Mouse (Mus musculus) embryonic facial prominence, embryonic 13.5 days (tissue): ENCODE measurements at regions not wholly inside any gene's neighbourhood (a gene's known extent, or its start where the extent isn't known, plus 50 kb on each side); places are given as distances from the start of the nearest gene placed in this dataset.

Source experiments
- ATAC-seq: fragments of 200-750 bp; cut with Nextera tagmentation; 2 replicates; pipeline ENCODE4 v1.8.0; 2017; ENCODE audit warnings: low read depth; ENCODE audit not compliant: insufficient number of reproducible peaks, insufficient read depth, low FRiP score, low TSS enrichment
- H3K27ac ChIP-seq: fragments of 300-500 bp; sonication (generic); 2 replicates; pipeline ENCODE4 v1.5.1; 2015; ENCODE audit warnings: moderate library complexity, mild to moderate bottlenecking, inconsistent platforms
- H3K27me3 ChIP-seq: fragments of 300-500 bp; sonication (generic); 2 replicates; pipeline ENCODE4 v1.6.1; 2015; ENCODE audit warnings: mild to moderate bottlenecking, inconsistent platforms
- H3K36me3 ChIP-seq: fragments of 300-500 bp; sonication (generic); 2 replicates; pipeline ENCODE4 v1.6.1; 2015; ENCODE audit warnings: mild to moderate bottlenecking, inconsistent platforms
- H3K4me1 ChIP-seq: fragments of 300-500 bp; sonication (generic); 2 replicates; pipeline ENCODE4 v1.6.1; 2015; ENCODE audit warnings: inconsistent platforms
- H3K4me2 ChIP-seq: fragments of 300-500 bp; sonication (generic); 2 replicates; pipeline ENCODE4 v1.6.1; 2015; ENCODE audit warnings: moderate library complexity, mild to moderate bottlenecking, inconsistent platforms
- H3K4me3 ChIP-seq: fragments of 300-500 bp; sonication (generic); 2 replicates; pipeline ENCODE4 v1.5.1; 2015; ENCODE audit warnings: mild to moderate bottlenecking, inconsistent platforms
- H3K9ac ChIP-seq: fragments of 300-500 bp; sonication (generic); 2 replicates; pipeline ENCODE4 v1.6.1; 2015; ENCODE audit warnings: mild to moderate bottlenecking, inconsistent platforms
- H3K9me3 ChIP-seq: fragments of 300-500 bp; sonication (generic); 2 replicates; pipeline ENCODE4 v1.6.1; 2016; ENCODE audit warnings: inconsistent platforms
- WGBS: fragments of 180-500 bp; shearing (Covaris S2); methylation state at CpG from one replicate; pipeline ENCODE4 v1.1.7; 2015; ENCODE audit warnings: mixed read lengths; 5-methylcytosine and 5-hydroxymethylcytosine counted together

- WGBS: 70% methylated on average over 10 of the region's 10 CpGs
- Histone ChIP-seq H3K4me1 (peaks cover 9% of the 10 kb centered on the region; the same call in 1 of the 2 replicates), H3K27ac (no peak overlapping the region), H3K4me2 (no peak overlapping the region), H3K9me3 (no peaks in the 10 kb centered on the region), H3K4me3 (no peak overlapping the region), H3K36me3 (no peaks in the 10 kb centered on the region), H3K9ac (no peak overlapping the region), H3K27me3 (no peaks in the 10 kb centered on the region)
- no peak for ATAC-seq
These were observed 171.6 kb downstream of the Plpp3 start for GRCm38 (mm10) chr4:105328776-105329175.

GRCm38 (mm10) chr4:105332081-105332480, 174.9 kb downstream of the Plpp3 start:
- no peaks in the 10 kb centered on the region for H3K27me3 ChIP-seq
- no peak overlapping the region for H3K4me3 ChIP-seq

GRCm38 (mm10) chr4:105335872-105336271, 178.7 kb downstream of the Plpp3 start:
- 39% methylated on average over 1 of the region's 1 CpGs for WGBS
- Histone ChIP-seq H3K36me3 (no peaks in the 10 kb centered on the region), H3K4me2 (no peak overlapping the region), H3K9ac (no peak overlapping the region), H3K4me3 (no peak overlapping the region), H3K4me1 (peaks cover 10% of the 10 kb centered on the region), H3K9me3 (no peaks in the 10 kb centered on the region), H3K27me3 (no peaks in the 10 kb centered on the region), H3K27ac (no peak overlapping the region)
- ATAC-seq: no peak

More at GRCm38 (mm10) chr4:105332081-105332480, 174.9 kb downstream of the Plpp3 start:
- H3K36me3 ChIP-seq: no peaks in the 10 kb centered on the region
- ATAC-seq: no peak
- WGBS: 90% methylated on average over 10 of the region's 10 CpGs
- no peak overlapping the region for H3K27ac ChIP-seq
- peaks cover 9% of the 10 kb centered on the region; the same call in 1 of the 2 replicates for H3K4me1 ChIP-seq
- H3K9ac ChIP-seq: no peak overlapping the region
- no peaks in the 10 kb centered on the region for H3K9me3 ChIP-seq
- H3K4me2 ChIP-seq: no peak overlapping the region

- no peak for ATAC-seq
- Histone ChIP-seq H3K27me3 (no peaks in the 10 kb centered on the region), H3K4me1 (peaks cover 10% of the 10 kb centered on the region), H3K4me3 (no peak overlapping the region), H3K27ac (no peak overlapping the region), H3K36me3 (no peaks in the 10 kb centered on the region), H3K9ac (no peak overlapping the region), H3K4me2 (no peak overlapping the region), H3K9me3 (no peaks in the 10 kb centered on the region)
- 44% methylated on average over 4 of the region's 4 CpGs for WGBS
These were observed 179.4 kb downstream of the Plpp3 start for GRCm38 (mm10) chr4:105336557-105336956.

GRCm38 (mm10) chr4:105338131-105338530, 181.0 kb downstream of the Plpp3 start:
- ATAC-seq: no peak
- Histone ChIP-seq H3K27me3 (no peaks in the 10 kb centered on the region), H3K36me3 (no peaks in the 10 kb centered on the region), H3K9me3 (no peaks in the 10 kb centered on the region), H3K4me3 (no peak overlapping the region), H3K9ac (no peak overlapping the region), H3K27ac (no peak overlapping the region), H3K4me1 (peaks cover 10% of the 10 kb centered on the region), H3K4me2 (no peak overlapping the region)
- 75% methylated on average over 7 of the region's 7 CpGs for WGBS

GRCm38 (mm10) chr4:105338861-105339260, 181.7 kb downstream of the Plpp3 start:
- no peak for ATAC-seq
- H3K4me2 ChIP-seq: no peak overlapping the region
- no peak overlapping the region for H3K9ac ChIP-seq
- H3K27ac ChIP-seq: no peak overlapping the region
- 45% methylated on average over 7 of the region's 7 CpGs for WGBS
- H3K9me3 ChIP-seq: no peaks in the 10 kb centered on the region
- H3K27me3 ChIP-seq: no peaks in the 10 kb centered on the region
- H3K4me3 ChIP-seq: no peak overlapping the region
- peaks cover 10% of the 10 kb centered on the region for H3K4me1 ChIP-seq
- no peaks in the 10 kb centered on the region for H3K36me3 ChIP-seq

- Histone ChIP-seq H3K9me3 (no peaks in the 10 kb centered on the region), H3K4me1 (peaks cover 10% of the 10 kb centered on the region), H3K36me3 (no peaks in the 10 kb centered on the region), H3K27me3 (no peaks in the 10 kb centered on the region), H3K4me3 (no peak overlapping the region), H3K27ac (no peak overlapping the region), H3K4me2 (no peak overlapping the region), H3K9ac (no peak overlapping the region)
- WGBS: 92% methylated on average over 7 of the region's 7 CpGs
- ATAC-seq: no peak
These were observed 184.1 kb downstream of the Plpp3 start for GRCm38 (mm10) chr4:105341274-105341673.

- H3K36me3 ChIP-seq: no peaks in the 10 kb centered on the region
- no peaks in the 10 kb centered on the region for H3K27me3 ChIP-seq
- no peak overlapping the region for H3K4me2 ChIP-seq
- H3K4me3 ChIP-seq: no peak overlapping the region
- no peak overlapping the region for H3K27ac ChIP-seq
- H3K9me3 ChIP-seq: no peaks in the 10 kb centered on the region
- no peak overlapping the region for H3K9ac ChIP-seq
- no peak for ATAC-seq
- 89% methylated on average over 8 of the region's 8 CpGs for WGBS
- 0 out of 2 replicates have a peak, but pooled peaks cover 7% of the 10 kb centered on the region for H3K4me1 ChIP-seq
These were observed 189.7 kb downstream of the Plpp3 start for GRCm38 (mm10) chr4:105346846-105347245.

- Histone ChIP-seq H3K27me3 (no peaks in the 10 kb centered on the region), H3K4me3 (no peak overlapping the region), H3K36me3 (no peaks in the 10 kb centered on the region), H3K4me2 (no peak overlapping the region), H3K27ac (no peak overlapping the region), H3K9me3 (no peaks in the 10 kb centered on the region), H3K9ac (no peak overlapping the region), H3K4me1 (peaks cover 14% of the 10 kb centered on the region; the same call in 1 of the 2 replicates)
- ATAC-seq: no peak
- 58% methylated on average over 8 of the region's 8 CpGs for WGBS
These were observed 190.8 kb downstream of the Plpp3 start for GRCm38 (mm10) chr4:105347911-105348310.

GRCm38 (mm10) chr4:105349316-105350207, 192.4 kb downstream of the Plpp3 start:
- H3K4me2 ChIP-seq: no peak overlapping the region
- peaks cover 14% of the 10 kb centered on the region; the same call in 1 of the 2 replicates for H3K4me1 ChIP-seq
- no peak for ATAC-seq
- H3K4me3 ChIP-seq: no peak overlapping the region
- H3K27me3 ChIP-seq: no peaks in the 10 kb centered on the region
- no peaks in the 10 kb centered on the region for H3K36me3 ChIP-seq
- no peak overlapping the region for H3K9ac ChIP-seq
- H3K27ac ChIP-seq: no peak overlapping the region
- no peaks in the 10 kb centered on the region for H3K9me3 ChIP-seq
- 90% methylated on average over 8 of the region's 8 CpGs for WGBS

- H3K9ac ChIP-seq: no peak overlapping the region
- WGBS: 35% methylated on average over 7 of the region's 7 CpGs
- no peaks in the 10 kb centered on the region for H3K27me3 ChIP-seq
- H3K36me3 ChIP-seq: no peaks in the 10 kb centered on the region
- no peak for ATAC-seq
- no peak overlapping the region for H3K4me3 ChIP-seq
- no peaks in the 10 kb centered on the region for H3K9me3 ChIP-seq
- peaks cover 14% of the 10 kb centered on the region; the same call in 1 of the 2 replicates for H3K4me1 ChIP-seq
- H3K4me2 ChIP-seq: no peak overlapping the region
- no peak overlapping the region for H3K27ac ChIP-seq
These were observed 195.2 kb downstream of the Plpp3 start for GRCm38 (mm10) chr4:105352342-105352741.

GRCm38 (mm10) chr4:105352953-105353352, 195.8 kb downstream of the Plpp3 start:
- Histone ChIP-seq H3K27me3 (no peaks in the 10 kb centered on the region), H3K4me2 (no peak overlapping the region), H3K9ac (no peak overlapping the region), H3K4me1 (peaks cover 10% of the 10 kb centered on the region; the same call in 1 of the 2 replicates), H3K36me3 (no peaks in the 10 kb centered on the region), H3K4me3 (no peak overlapping the region), H3K9me3 (no peaks in the 10 kb centered on the region), H3K27ac (no peak overlapping the region)
- ATAC-seq: no peak
- WGBS: 74% methylated on average over 3 of the region's 3 CpGs
